In the genomic region with DNA sequence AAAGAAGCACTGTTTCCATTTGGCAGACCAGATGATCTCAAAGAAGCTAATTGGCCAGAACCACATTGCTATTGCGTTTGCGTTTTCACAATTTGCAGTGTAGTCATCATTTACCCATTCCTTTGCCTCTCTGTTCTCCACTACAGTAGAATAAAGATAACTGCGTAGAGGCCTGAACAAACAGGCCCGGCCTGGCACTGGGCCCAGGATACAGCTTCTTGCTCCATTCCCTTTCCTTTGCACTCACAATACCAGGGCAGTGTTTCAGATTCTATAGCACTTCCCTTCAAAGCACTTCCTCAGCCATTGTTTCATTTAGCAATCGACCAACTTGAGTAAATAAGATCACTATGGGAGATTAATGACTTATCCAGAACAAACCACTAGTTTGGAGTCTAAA, we compare ENCODE assay signal across 8 mouse cellular contexts. TPM values are rescaled to one million over a fixed set of nuclear protein-coding genes. Genes with fewer than 3 reads are reported as not detected.
A peak's percentile ranks its signal among the peaks of the same experiment; 100 is the strongest.
DNase-seq lines count a peak whose midpoint lies in the region; ATAC-seq and TF ChIP-seq lines count a peak whose summit lies in the region.

No protein-coding gene starts in this region.

- peaks cover 32% of the 10 kb centered on the region for H3K36me3 ChIP-seq in intestine, postnatal 0 days (ENCODE audit: control insufficient read depth, insufficient read depth)
- peaks cover 19% of the 10 kb centered on the region for H3K36me3 ChIP-seq in stomach, postnatal 0 days (ENCODE audit: control insufficient read depth, insufficient read depth, low read length)
- H3K36me3 ChIP-seq in midbrain, embryonic 16.5 days (ENCODE audit: control insufficient read depth, insufficient read depth, low read length), result peaks cover 35% of the 10 kb centered on the region

- no peak overlapping the region for H3K4me2 ChIP-seq in intestine, postnatal 0 days (replicated peaks; ENCODE audit: low read depth)
- H3K4me2 ChIP-seq in stomach, postnatal 0 days (replicated peaks; ENCODE audit: low read depth), result no peak overlapping the region
- H3K4me2 ChIP-seq in midbrain, embryonic 16.5 days (ENCODE audit: low read length), result no peak overlapping the region

- WGBS in intestine, postnatal 0 days, result 53% methylated on average over 5 of the region's 5 CpGs
- 38% methylated on average over 5 of the region's 5 CpGs for WGBS in stomach, postnatal 0 days
- 81% methylated on average over 5 of the region's 5 CpGs for WGBS in midbrain, embryonic 16.5 days

- H3K9me3 ChIP-seq in intestine, postnatal 0 days (ENCODE audit: control insufficient read depth), result no peaks in the 10 kb centered on the region
- no peaks in the 10 kb centered on the region for H3K9me3 ChIP-seq in stomach, postnatal 0 days (ENCODE audit: control insufficient read depth, low read length)
- H3K9me3 ChIP-seq in midbrain, embryonic 16.5 days (replicated peaks; ENCODE audit: control insufficient read depth, low read length, poor library complexity, severe bottlenecking), result no peaks in the 10 kb centered on the region

- H3K27me3 ChIP-seq in intestine, postnatal 0 days (replicated peaks; ENCODE audit: control insufficient read depth, insufficient read depth, low read length), result no peaks in the 10 kb centered on the region
- H3K27me3 ChIP-seq in stomach, postnatal 0 days (ENCODE audit: control insufficient read depth, insufficient read depth, low read length), result no peaks in the 10 kb centered on the region
- no peaks in the 10 kb centered on the region for H3K27me3 ChIP-seq in midbrain, embryonic 16.5 days (ENCODE audit: control insufficient read depth, insufficient read depth, low read depth, low read length)

- no peak overlapping the region for H3K9ac ChIP-seq in intestine, postnatal 0 days (ENCODE audit: low read depth, low read length)
- H3K9ac ChIP-seq in stomach, postnatal 0 days (ENCODE audit: low read length), result no peak overlapping the region
- H3K9ac ChIP-seq in midbrain, embryonic 16.5 days (ENCODE audit: low read depth, low read length), result no peak overlapping the region

- peak; percentile 58 for DNase-seq in layer of hippocampus, adult 11-12 months (ENCODE audit: low spot score)
- no peak for DNase-seq in layer of hippocampus, adult 9-10 months (ENCODE audit: low spot score)
- DNase-seq in NIH3T3 (ENCODE audit: low read depth), result peak; percentile 70
- peak; percentile 96 for DNase-seq in fat pad, adult 2 months (ENCODE audit: extremely low read depth, low read depth, low spot score)
- DNase-seq in stomach, postnatal 0 days (ENCODE audit: low spot score), result peak; percentile 86
- DNase-seq in embryo, embryonic 11 days, result no peak

- H3K4me3 ChIP-seq in intestine, postnatal 0 days (ENCODE audit: low read depth, low read length), result no peak overlapping the region
- H3K4me3 ChIP-seq in stomach, postnatal 0 days (ENCODE audit: low read depth, low read length), result no peak overlapping the region
- H3K4me3 ChIP-seq in midbrain, embryonic 16.5 days (ENCODE audit: low read depth, low read length), result no peak overlapping the region

- no peak for TF ChIP-seq EP300 in stomach, postnatal 0 days (optimal IDR thresholded peaks at IDR 0.05)

- no peak overlapping the region for H3K27ac ChIP-seq in intestine, postnatal 0 days (ENCODE audit: low read depth, low read length)
- H3K27ac ChIP-seq in stomach, postnatal 0 days (replicated peaks), result peak overlapping the region; percentile 61; the same call in 1 of the 2 replicates
- no peak overlapping the region for H3K27ac ChIP-seq in midbrain, embryonic 16.5 days (ENCODE audit: low read length)

- 0 out of 2 replicates have a peak, but pooled peaks have one; percentile 57 for ATAC-seq in intestine, postnatal 0 days
- peak; percentile 88 for ATAC-seq in stomach, postnatal 0 days (ENCODE audit: low FRiP score, low TSS enrichment)
- ATAC-seq in midbrain, embryonic 16.5 days, result no peak

- TF ChIP-seq CTCF in intestine, postnatal 0 days (IDR thresholded peaks at IDR 0.05; ENCODE audit: low read depth), result no peak
- no peak for TF ChIP-seq CTCF in stomach, postnatal 0 days (IDR thresholded peaks at IDR 0.05; ENCODE audit: low read depth)

- H3K4me1 ChIP-seq in intestine, postnatal 0 days (replicated peaks; ENCODE audit: control insufficient read depth, insufficient read depth, low read length), result no peaks in the 10 kb centered on the region
- H3K4me1 ChIP-seq in stomach, postnatal 0 days (replicated peaks; ENCODE audit: control insufficient read depth, insufficient read depth), result no peaks in the 10 kb centered on the region; the same call in 1 of the 2 replicates
- no peaks in the 10 kb centered on the region for H3K4me1 ChIP-seq in midbrain, embryonic 16.5 days (ENCODE audit: control insufficient read depth, insufficient read depth, low read length)

RNA-seq across cellular contexts. Expression of a gene that starts 41.7 kb away (rescaled TPM):
- not detected in 2 replicates for polyA plus RNA-seq in intestine, postnatal 0 days (2015; fragmentation: Nextera tagmentation; extraction: Ambion mirVana)
- 1.4 and 1.7 TPM in 2 replicates for polyA plus RNA-seq in stomach, postnatal 0 days (2015; fragmentation: Nextera tagmentation; extraction: Ambion mirVana)
- not detected in 2 replicates for polyA plus RNA-seq in midbrain, embryonic 16.5 days (2015; fragmentation: Nextera tagmentation; extraction: Ambion mirVana)

RNA-seq across cellular contexts. Expression of a gene that starts 59.0 kb away (rescaled TPM):
- polyA plus RNA-seq in intestine, postnatal 0 days (2015; fragmentation: Nextera tagmentation; extraction: Ambion mirVana), result 22.7 and 23.5 TPM in 2 replicates
- polyA plus RNA-seq in stomach, postnatal 0 days (2015; fragmentation: Nextera tagmentation; extraction: Ambion mirVana), result 27.2 and 28.0 TPM in 2 replicates
- 160 and 170 TPM in 2 replicates for polyA plus RNA-seq in midbrain, embryonic 16.5 days (2015; fragmentation: Nextera tagmentation; extraction: Ambion mirVana)

RNA-seq across cellular contexts. Expression of a gene that starts 59.1 kb away (rescaled TPM):
- 4.5 and 5.7 TPM in 2 replicates for polyA plus RNA-seq in intestine, postnatal 0 days (2015; fragmentation: Nextera tagmentation; extraction: Ambion mirVana)
- 5.2 and 5.6 TPM in 2 replicates for polyA plus RNA-seq in stomach, postnatal 0 days (2015; fragmentation: Nextera tagmentation; extraction: Ambion mirVana)
- 16.7 and 19.5 TPM in 2 replicates for polyA plus RNA-seq in midbrain, embryonic 16.5 days (2015; fragmentation: Nextera tagmentation; extraction: Ambion mirVana)

Comparison
In these comparisons a context has a peak if more than half of its experiments do, and no peak if none do; other contexts are left out.
1. DNase-seq: peak in layer of hippocampus, adult 11-12 months (single experiment), NIH3T3 (single experiment), fat pad, adult 2 months (single experiment) and stomach, postnatal 0 days (single experiment); none in layer of hippocampus, adult 9-10 months (single experiment) and embryo, embryonic 11 days (single experiment).